Mouse (Mus musculus): ENCODE measurements at regions not wholly inside any gene's neighbourhood (a gene's known extent, or its start where the extent isn't known, plus 50 kb on each side); places are given as distances from the start of the nearest gene placed in this dataset.

- no peak for ATAC-seq (ENCODE audit: insufficient number of reproducible peaks, insufficient read depth, low FRiP score, low read depth)
- Histone ChIP-seq H3K9me3 (ENCODE audit: control insufficient read depth, low read length) (no peaks in the 10 kb centered on the region), H3K36me3 (ENCODE audit: control insufficient read depth, insufficient read depth, low read length) (no peaks in the 10 kb centered on the region), H3K27me3 (ENCODE audit: control insufficient read depth, insufficient read depth, low read length) (no peaks in the 10 kb centered on the region), H3K4me1 (ENCODE audit: control insufficient read depth in 2 of 2, insufficient read depth in 2 of 2, low read length in 2 of 2) (peaks cover 0 to 6% of the 10 kb centered on the region in 2 experiments; a peak in 1 of 4 replicates), H3K9ac (ENCODE audit: low read length) (no peak overlapping the region), H3K4me3 (ENCODE audit: control insufficient read depth in 1 of 2, insufficient read depth in 1 of 2, low read depth in 1 of 2, low read length in 2 of 2) (no peak overlapping the region), H3K4me2 (ENCODE audit: low read length) (no peak overlapping the region), H3K27ac (replicated peaks in 1 of 2; ENCODE audit: control insufficient read depth in 1 of 2, insufficient read depth in 1 of 2, low read depth in 2 of 2, low read length in 2 of 2) (no peak overlapping the region)
- WGBS, result 67% methylated on average over 5 of the region's 5 CpGs
Measured at GRCm38 (mm10) chr7:145102692-145103091, 105.2 kb downstream of the 1810010D01Rik start.

DNA sequence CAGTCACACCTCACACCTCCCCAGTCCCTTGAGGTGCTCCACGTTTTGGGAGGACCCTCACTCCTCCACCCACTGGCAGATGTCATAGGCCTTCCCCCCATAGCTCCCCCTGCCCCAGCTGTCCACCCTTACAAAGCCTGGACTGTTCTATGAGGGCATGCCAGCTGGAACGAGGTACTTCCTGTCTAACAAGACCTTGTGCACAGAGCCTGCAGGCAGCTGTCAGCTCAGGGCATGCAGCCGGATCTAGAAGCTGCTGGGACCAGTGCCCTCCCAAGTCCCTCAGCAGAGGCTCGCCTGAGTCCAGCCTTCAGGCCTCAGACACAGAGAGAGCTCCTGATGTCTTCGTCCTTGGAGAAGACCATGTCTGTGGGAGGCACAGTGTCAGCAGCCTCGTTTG is 105.7 kb downstream of the 1810010D01Rik start:
- H3K27ac ChIP-seq (replicated peaks in 1 of 2; ENCODE audit: control insufficient read depth in 1 of 2, insufficient read depth in 1 of 2, low read depth in 2 of 2, low read length in 2 of 2), result no peak overlapping the region
- H3K9me3 ChIP-seq (ENCODE audit: control insufficient read depth, low read length), result no peaks in the 10 kb centered on the region
- no peaks in the 10 kb centered on the region for H3K27me3 ChIP-seq (ENCODE audit: control insufficient read depth, insufficient read depth, low read length)
- H3K4me3 ChIP-seq (ENCODE audit: control insufficient read depth in 1 of 2, insufficient read depth in 1 of 2, low read depth in 1 of 2, low read length in 2 of 2), result no peak overlapping the region
- no peak overlapping the region for H3K4me2 ChIP-seq (ENCODE audit: low read length)
- peak; percentile 40 for ATAC-seq (ENCODE audit: insufficient number of reproducible peaks, insufficient read depth, low FRiP score, low read depth)
- H3K4me1 ChIP-seq (ENCODE audit: control insufficient read depth in 2 of 2, insufficient read depth in 2 of 2, low read length in 2 of 2), result peaks cover 0 to 6% of the 10 kb centered on the region in 2 experiments; a peak in 1 of 4 replicates
- 49% methylated on average over 6 of the region's 6 CpGs for WGBS
- H3K36me3 ChIP-seq (ENCODE audit: control insufficient read depth, insufficient read depth, low read length), result no peaks in the 10 kb centered on the region
- H3K9ac ChIP-seq (ENCODE audit: low read length), result no peak overlapping the region

DNA sequence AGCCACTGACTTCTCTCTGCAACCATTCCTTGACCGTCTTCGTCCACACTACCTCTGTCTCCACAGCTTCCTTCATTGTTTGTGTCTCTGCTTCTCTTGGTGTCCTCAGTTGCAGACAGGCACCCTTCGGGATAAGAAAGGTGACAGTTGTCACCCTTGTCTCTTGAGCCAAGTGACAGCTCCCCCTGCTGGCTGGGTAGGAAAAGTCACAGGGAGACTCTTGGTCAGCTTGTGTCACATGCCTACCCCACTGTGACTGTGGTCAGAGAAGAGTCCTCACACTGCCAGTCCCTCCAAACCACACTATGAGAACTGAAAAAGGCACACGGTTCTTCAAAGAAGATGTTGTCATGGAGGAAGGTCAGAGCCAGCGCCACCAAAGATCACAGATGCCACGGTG is 109.6 kb downstream of the 1810010D01Rik start:
- Histone ChIP-seq H3K4me1 (ENCODE audit: control insufficient read depth in 2 of 2, insufficient read depth in 2 of 2, low read length in 2 of 2) (peaks cover 5 to 11% of the 10 kb centered on the region in 2 experiments; a peak in 1 of 4 replicates), H3K36me3 (ENCODE audit: control insufficient read depth, insufficient read depth, low read length) (no peaks in the 10 kb centered on the region), H3K4me3 (ENCODE audit: control insufficient read depth in 1 of 2, insufficient read depth in 1 of 2, low read depth in 1 of 2, low read length in 2 of 2) (no peak overlapping the region), H3K27ac (replicated peaks in 1 of 2; ENCODE audit: control insufficient read depth in 1 of 2, insufficient read depth in 1 of 2, low read depth in 2 of 2, low read length in 2 of 2) (no peak overlapping the region), H3K4me2 (ENCODE audit: low read length) (no peak overlapping the region), H3K27me3 (ENCODE audit: control insufficient read depth, insufficient read depth, low read length) (no peaks in the 10 kb centered on the region), H3K9me3 (ENCODE audit: control insufficient read depth, low read length) (no peaks in the 10 kb centered on the region), H3K9ac (ENCODE audit: low read length) (no peak overlapping the region)
- no peak for ATAC-seq (ENCODE audit: insufficient number of reproducible peaks, insufficient read depth, low FRiP score, low read depth)
- WGBS, result 83% methylated on average over 6 of the region's 6 CpGs

GRCm38 (mm10) chr7:145094134-145094526 is 113.8 kb downstream of the 1810010D01Rik start:
- H3K4me1 ChIP-seq (ENCODE audit: control insufficient read depth in 2 of 2, insufficient read depth in 2 of 2, low read length in 2 of 2), result peaks cover 5 to 9% of the 10 kb centered on the region in 2 experiments; a peak in 1 of 4 replicates
- 63% methylated on average over 7 of the region's 7 CpGs for WGBS
- no peak overlapping the region for H3K4me2 ChIP-seq (ENCODE audit: low read length)
- no peaks in the 10 kb centered on the region for H3K27me3 ChIP-seq (ENCODE audit: control insufficient read depth, insufficient read depth, low read length)
- ATAC-seq (ENCODE audit: insufficient number of reproducible peaks, insufficient read depth, low FRiP score, low read depth), result no peak
- H3K27ac ChIP-seq (replicated peaks in 1 of 2; ENCODE audit: control insufficient read depth in 1 of 2, insufficient read depth in 1 of 2, low read depth in 2 of 2, low read length in 2 of 2), result no peak overlapping the region
- H3K9me3 ChIP-seq (ENCODE audit: control insufficient read depth, low read length), result no peaks in the 10 kb centered on the region
- no peak overlapping the region for H3K4me3 ChIP-seq (ENCODE audit: control insufficient read depth in 1 of 2, insufficient read depth in 1 of 2, low read depth in 1 of 2, low read length in 2 of 2)
- H3K9ac ChIP-seq (ENCODE audit: low read length), result no peak overlapping the region
- no peaks in the 10 kb centered on the region for H3K36me3 ChIP-seq (ENCODE audit: control insufficient read depth, insufficient read depth, low read length)

DNA sequence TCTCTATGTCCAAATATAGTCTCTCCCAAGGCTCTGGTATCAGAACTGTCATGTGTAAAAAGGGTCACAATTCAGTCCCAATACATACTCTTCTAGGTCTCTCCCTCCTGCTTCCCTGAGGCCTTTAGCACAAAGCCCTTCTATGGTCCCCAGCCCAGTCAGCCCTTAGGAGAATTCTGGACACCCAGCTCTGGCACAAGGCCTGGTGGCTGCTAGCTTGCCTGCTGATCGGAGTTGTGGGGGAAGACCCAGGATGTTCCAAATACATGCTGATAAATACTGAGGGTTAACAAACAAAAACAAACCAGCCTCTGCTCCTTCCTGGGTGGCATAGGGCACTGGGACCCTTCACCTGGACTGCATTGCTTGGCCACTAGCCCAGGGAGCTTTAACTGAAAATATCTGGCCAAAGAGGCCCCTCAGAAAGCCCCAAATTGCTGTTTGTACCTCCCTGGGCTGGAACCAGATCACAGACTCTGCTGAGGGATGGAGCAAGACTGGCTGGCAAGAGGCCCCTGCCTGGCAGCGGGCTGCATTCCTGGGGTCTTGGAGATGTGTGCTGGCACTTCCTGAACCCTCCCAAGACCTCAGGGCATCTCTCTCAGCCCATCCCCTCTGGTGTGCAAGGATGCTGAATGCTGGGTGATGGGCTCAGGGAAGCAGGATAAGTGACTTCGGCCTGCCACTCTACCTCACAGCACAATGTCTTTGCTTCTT is 114.3 kb downstream of the 1810010D01Rik start:
- no peak overlapping the region for H3K4me2 ChIP-seq (ENCODE audit: low read length)
- H3K4me3 ChIP-seq (ENCODE audit: control insufficient read depth in 1 of 2, insufficient read depth in 1 of 2, low read depth in 1 of 2, low read length in 2 of 2), result no peak overlapping the region
- H3K9ac ChIP-seq (ENCODE audit: low read length), result no peak overlapping the region
- H3K36me3 ChIP-seq (ENCODE audit: control insufficient read depth, insufficient read depth, low read length), result no peaks in the 10 kb centered on the region
- H3K9me3 ChIP-seq (ENCODE audit: control insufficient read depth, low read length), result no peaks in the 10 kb centered on the region
- no peak for ATAC-seq (ENCODE audit: insufficient number of reproducible peaks, insufficient read depth, low FRiP score, low read depth)
- H3K27ac ChIP-seq (replicated peaks in 1 of 2; ENCODE audit: control insufficient read depth in 1 of 2, insufficient read depth in 1 of 2, low read depth in 2 of 2, low read length in 2 of 2), result no peak overlapping the region
- peaks cover 5 to 9% of the 10 kb centered on the region in 2 experiments; a peak in 1 of 4 replicates for H3K4me1 ChIP-seq (ENCODE audit: control insufficient read depth in 2 of 2, insufficient read depth in 2 of 2, low read length in 2 of 2)
- H3K27me3 ChIP-seq (ENCODE audit: control insufficient read depth, insufficient read depth, low read length), result no peaks in the 10 kb centered on the region
- 66% methylated on average over 3 of the region's 3 CpGs for WGBS

GRCm38 (mm10) chr7:145092392-145093176 is 115.3 kb downstream of the 1810010D01Rik start:
- no peak overlapping the region for H3K4me2 ChIP-seq (ENCODE audit: low read length)
- no peaks in the 10 kb centered on the region for H3K36me3 ChIP-seq (ENCODE audit: control insufficient read depth, insufficient read depth, low read length)
- H3K4me3 ChIP-seq (ENCODE audit: control insufficient read depth in 1 of 2, insufficient read depth in 1 of 2, low read depth in 1 of 2, low read length in 2 of 2), result no peak overlapping the region
- peaks cover 11 to 13% of the 10 kb centered on the region in 2 experiments for H3K4me1 ChIP-seq (ENCODE audit: control insufficient read depth in 2 of 2, insufficient read depth in 2 of 2, low read length in 2 of 2)
- no peaks in the 10 kb centered on the region for H3K27me3 ChIP-seq (ENCODE audit: control insufficient read depth, insufficient read depth, low read length)
- 76% methylated on average over 6 of the region's 6 CpGs for WGBS
- H3K9me3 ChIP-seq (ENCODE audit: control insufficient read depth, low read length), result no peaks in the 10 kb centered on the region
- no peak for ATAC-seq (ENCODE audit: insufficient number of reproducible peaks, insufficient read depth, low FRiP score, low read depth)
- no peak overlapping the region for H3K27ac ChIP-seq (replicated peaks in 1 of 2; ENCODE audit: control insufficient read depth in 1 of 2, insufficient read depth in 1 of 2, low read depth in 2 of 2, low read length in 2 of 2)
- H3K9ac ChIP-seq (ENCODE audit: low read length), result no peak overlapping the region

GRCm38 (mm10) chr7:145090849-145091248 is 117.1 kb downstream of the 1810010D01Rik start:
- H3K4me1 ChIP-seq (ENCODE audit: control insufficient read depth in 2 of 2, insufficient read depth in 2 of 2, low read length in 2 of 2), result peaks cover 14 to 15% of the 10 kb centered on the region in 2 experiments
- ATAC-seq (ENCODE audit: insufficient number of reproducible peaks, insufficient read depth, low FRiP score, low read depth), result no peak
- 74% methylated on average over 4 of the region's 4 CpGs for WGBS
- no peaks in the 10 kb centered on the region for H3K9me3 ChIP-seq (ENCODE audit: control insufficient read depth, low read length)
- H3K36me3 ChIP-seq (ENCODE audit: control insufficient read depth, insufficient read depth, low read length), result no peaks in the 10 kb centered on the region
- no peak overlapping the region for H3K9ac ChIP-seq (ENCODE audit: low read length)
- H3K4me3 ChIP-seq (ENCODE audit: control insufficient read depth in 1 of 2, insufficient read depth in 1 of 2, low read depth in 1 of 2, low read length in 2 of 2), result no peak overlapping the region
- no peak overlapping the region for H3K4me2 ChIP-seq (ENCODE audit: low read length)
- H3K27ac ChIP-seq (replicated peaks in 1 of 2; ENCODE audit: control insufficient read depth in 1 of 2, insufficient read depth in 1 of 2, low read depth in 2 of 2, low read length in 2 of 2), result no peak overlapping the region
- no peaks in the 10 kb centered on the region for H3K27me3 ChIP-seq (ENCODE audit: control insufficient read depth, insufficient read depth, low read length)

Measured in heart, embryonic 14.5 days (tissue).